Comparison of ENCODE assay signal across 22 mouse cellular contexts in the genomic region with DNA sequence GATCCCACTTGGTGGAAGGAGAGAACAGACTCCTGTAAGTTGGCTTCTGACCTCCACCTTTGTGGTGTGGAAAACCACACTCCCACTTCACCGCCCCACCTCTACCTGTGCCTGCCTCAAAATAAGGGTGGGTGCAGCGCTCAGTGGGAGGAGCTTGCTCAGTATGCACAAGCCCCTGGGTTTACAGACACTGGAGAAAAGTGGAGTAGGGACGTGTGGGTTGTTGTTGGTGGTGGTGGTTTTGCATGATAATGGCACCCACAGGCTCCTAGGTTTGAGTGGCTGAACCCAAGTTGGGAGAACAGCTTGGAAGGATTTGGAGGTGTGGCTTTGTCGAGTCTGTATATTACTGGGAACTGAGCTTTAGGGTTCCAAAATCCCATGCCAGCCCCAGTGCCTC. TPM values are rescaled to one million over a fixed set of nuclear protein-coding genes. Genes with fewer than 3 reads are reported as not detected.
"Had no signal": no experiment of that assay in that cellular context is flagged by ENCODE, and none has a peak within 500 bp of the region (broad histone marks: within the 10 kb centered on the region; RNA-seq: fewer than 3 reads in every experiment).

No protein-coding gene starts in this region.

- H3K36me3 ChIP-seq: midbrain, embryonic 10.5 days; midbrain, embryonic 12.5 days; neural tube, embryonic 13.5 days; neural tube, embryonic 15.5 days had no signal

- H3K27ac ChIP-seq: liver, embryonic 14.5 days; midbrain, embryonic 10.5 days; midbrain, embryonic 12.5 days; neural tube, embryonic 13.5 days; neural tube, embryonic 15.5 days had no signal

- DNase-seq: lung, adult 18-20 months; right cerebral cortex, adult 18-20 months; right cerebral cortex, postnatal 25 days; thymus, adult 18-20 months had no signal

- H3K4me3 ChIP-seq: midbrain, embryonic 10.5 days; midbrain, embryonic 12.5 days; myocyte; neural tube, embryonic 13.5 days; neural tube, embryonic 15.5 days had no signal

- H3K9ac ChIP-seq: liver, embryonic 14.5 days; lung, embryonic 14.5 days; midbrain, embryonic 12.5 days; neural tube, embryonic 13.5 days; neural tube, embryonic 15.5 days had no signal

RNA-seq across cellular contexts. Expression of gene Sgsm1, which starts 22.3 kb away (rescaled TPM):
- total RNA-seq: megakaryocyte, adult 5-6 weeks had no signal

RNA-seq across cellular contexts. Expression of gene Aym1, which starts 24.2 kb away (rescaled TPM):
- total RNA-seq: megakaryocyte, adult 5-6 weeks; megakaryocyte-erythroid progenitor cell, adult 5-6 weeks had no signal
- polyA plus RNA-seq: liver, embryonic 14.5 days; liver, embryonic 16.5 days; lung, embryonic 14.5 days; lung, embryonic 16.5 days; midbrain, embryonic 10.5 days; midbrain, embryonic 12.5 days; midbrain, embryonic 14.5 days; midbrain, embryonic 16.5 days; myocyte; neural tube, embryonic 11.5 days; neural tube, embryonic 13.5 days; neural tube, embryonic 15.5 days; small intestine, adult 2 months; stomach, embryonic 14.5 days; stomach, embryonic 16.5 days; thymus, postnatal 0 days had no signal
